Mouse (Mus musculus): ENCODE measurements around the gene Herc4.

DNA sequence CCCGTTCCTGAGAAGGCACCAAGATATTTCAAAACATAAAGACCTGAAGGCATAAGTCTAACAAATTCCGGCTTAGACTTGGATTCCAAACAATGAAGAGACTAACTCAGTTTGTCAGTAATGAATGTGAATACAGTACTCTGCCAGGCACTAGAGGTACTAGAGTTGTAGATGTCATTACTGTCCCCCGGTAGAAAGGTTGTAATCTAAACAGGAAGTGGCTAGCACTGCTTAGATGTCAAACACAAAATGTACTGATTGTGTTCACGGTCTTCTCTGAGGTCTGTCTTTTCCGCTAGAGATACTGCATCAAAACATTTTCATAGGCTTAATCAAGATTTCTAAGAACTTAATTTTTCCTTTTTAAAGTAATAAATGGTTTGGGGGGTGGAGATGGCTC is 12.0 kb upstream of the Herc4 start:
- TF ChIP-seq CTCF (IDR thresholded peaks at IDR 0.05; ENCODE audit: borderline replicate concordance, insufficient read depth, low read length), result no peak
- no peak for TF ChIP-seq POLR2A (IDR thresholded peaks at IDR 0.05; ENCODE audit: low read depth, low read length)

All from embryonic fibroblast, embryonic 13.5 days (primary cell).